ENCODE assay signal across 8 mouse cellular contexts in the genomic region with DNA sequence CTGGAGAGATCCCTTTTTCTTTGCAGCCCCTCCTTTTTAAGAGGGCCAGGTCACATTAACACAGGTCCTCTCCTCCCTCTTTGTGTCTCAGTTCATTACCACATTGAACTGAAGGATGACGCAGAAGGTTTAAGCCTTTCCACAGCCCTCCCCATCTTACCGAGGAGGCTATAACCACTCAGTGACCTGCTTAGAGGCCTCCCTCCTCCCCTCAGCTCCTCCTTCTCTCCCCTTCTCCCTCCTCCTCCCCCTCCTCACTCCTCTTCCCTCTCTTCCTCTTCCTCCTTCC. TPM values are rescaled to one million over a fixed set of nuclear protein-coding genes. Genes with fewer than 3 reads are reported as not detected.
DNase-seq lines count a peak whose midpoint lies in the region; ATAC-seq and TF ChIP-seq lines count a peak whose summit lies in the region.

No protein-coding gene starts in this region.

- WGBS in heart, embryonic 12.5 days, result 13% methylated on average over 2 of the region's 2 CpGs
- 46% methylated on average over 2 of the region's 2 CpGs for WGBS in forebrain, embryonic 13.5 days
- 50% methylated on average over 2 of the region's 2 CpGs for WGBS in liver, embryonic 11.5 days

- H3K27ac ChIP-seq in heart, embryonic 12.5 days (ENCODE audit: poor library complexity, severe bottlenecking), result peak overlapping the region; percentile 100
- peak overlapping the region; percentile 19; the same call in 1 of the 2 replicates for H3K27ac ChIP-seq in forebrain, embryonic 13.5 days
- peak overlapping the region; percentile 76 for H3K27ac ChIP-seq in liver, embryonic 11.5 days (ENCODE audit: low read depth, low read length)

- H3K4me3 ChIP-seq in heart, embryonic 12.5 days, result no peak overlapping the region
- peak overlapping the region; percentile 49 for H3K4me3 ChIP-seq in E14TG2a.4 (replicated peaks; ENCODE audit: low read length)
- no peak overlapping the region for H3K4me3 ChIP-seq in forebrain, embryonic 13.5 days
- H3K4me3 ChIP-seq in liver, embryonic 11.5 days (ENCODE audit: low read depth, low read length), result no peak overlapping the region

- H3K36me3 ChIP-seq in heart, embryonic 12.5 days, result no peaks in the 10 kb centered on the region
- H3K36me3 ChIP-seq in E14TG2a.4 (ENCODE audit: insufficient read depth, low read length), result no peaks in the 10 kb centered on the region
- no peaks in the 10 kb centered on the region for H3K36me3 ChIP-seq in forebrain, embryonic 13.5 days (ENCODE audit: poor library complexity, severe bottlenecking)
- no peaks in the 10 kb centered on the region for H3K36me3 ChIP-seq in liver, embryonic 11.5 days (ENCODE audit: control insufficient read depth, insufficient read depth, low read length)

- peak overlapping the region; percentile 75 for H3K9ac ChIP-seq in heart, embryonic 12.5 days
- no peak overlapping the region for H3K9ac ChIP-seq in forebrain, embryonic 13.5 days
- no peak overlapping the region; the same call in 1 of the 2 replicates for H3K9ac ChIP-seq in liver, embryonic 11.5 days (ENCODE audit: low read depth, low read length)

- ATAC-seq in heart, embryonic 12.5 days (ENCODE audit: insufficient number of reproducible peaks, low FRiP score), result peak; percentile 38; the same call in 1 of the 2 replicates
- no peak for ATAC-seq in forebrain, embryonic 13.5 days
- no peak for ATAC-seq in liver, embryonic 11.5 days (replicated peaks; ENCODE audit: low FRiP score)

- H3K9me3 ChIP-seq in heart, embryonic 12.5 days (replicated peaks), result no peaks in the 10 kb centered on the region; the same call in 1 of the 2 replicates
- H3K9me3 ChIP-seq in E14TG2a.4 (ENCODE audit: low read length), result no peaks in the 10 kb centered on the region
- no peaks in the 10 kb centered on the region for H3K9me3 ChIP-seq in forebrain, embryonic 13.5 days (replicated peaks)
- no peaks in the 10 kb centered on the region for H3K9me3 ChIP-seq in liver, embryonic 11.5 days (ENCODE audit: control insufficient read depth, low read length)

- intact Hi-C loops in heart, postnatal 14 days (cut with DNase I), result loop anchor here (5.0 kb wide), 3 partner anchors 115 to 325 kb away; no protein-coding TSS in a partner anchor

- no peak for TF ChIP-seq CTCF in E14TG2a.4 (conservative IDR thresholded peaks at IDR 0.05; ENCODE audit: low read length)

- H3K27me3 ChIP-seq in heart, embryonic 12.5 days (replicated peaks), result no peaks in the 10 kb centered on the region
- H3K27me3 ChIP-seq in E14TG2a.4 (ENCODE audit: insufficient read depth, low read length), result no peaks in the 10 kb centered on the region
- no peaks in the 10 kb centered on the region for H3K27me3 ChIP-seq in forebrain, embryonic 13.5 days
- H3K27me3 ChIP-seq in liver, embryonic 11.5 days (replicated peaks; ENCODE audit: control insufficient read depth, insufficient read depth, low read length), result no peaks in the 10 kb centered on the region

- peaks cover 65% of the 10 kb centered on the region for H3K4me1 ChIP-seq in heart, embryonic 12.5 days (replicated peaks)
- peaks cover 60% of the 10 kb centered on the region for H3K4me1 ChIP-seq in E14TG2a.4 (replicated peaks; ENCODE audit: low read depth, low read length)
- peaks cover 10% of the 10 kb centered on the region; the same call in 1 of the 2 replicates for H3K4me1 ChIP-seq in forebrain, embryonic 13.5 days
- 0 out of 2 replicates have a peak, but pooled peaks cover 2% of the 10 kb centered on the region for H3K4me1 ChIP-seq in liver, embryonic 11.5 days (replicated peaks; ENCODE audit: control insufficient read depth, insufficient read depth, low read length)

- H3K4me2 ChIP-seq in heart, embryonic 12.5 days, result peak overlapping the region; percentile 49
- H3K4me2 ChIP-seq in forebrain, embryonic 13.5 days, result no peak overlapping the region
- H3K4me2 ChIP-seq in liver, embryonic 11.5 days, result no peak overlapping the region

- DNase-seq in heart, postnatal 14 days, result no peak
- DNase-seq in liver, embryonic 11.5 days (ENCODE audit: low spot score), result no peak
- DNase-seq in retina, postnatal 1 day, result no peak
- DNase-seq in cerebellum, adult 8-10 months, result no peak
- no peak for DNase-seq in kidney, adult 9 months

RNA-seq across cellular contexts. Expression of a gene that starts 7.6 kb away (rescaled TPM):
- 0.36 TPM in 1 of 2 replicates, not detected in the other for polyA plus RNA-seq in heart, embryonic 12.5 days (2016; fragmentation: Nextera tagmentation; extraction: Ambion mirVana)
- 1 to 10 TPM in 1 of 2 experiments, under 1 TPM in 1; 0.66 to 2.5 TPM for total RNA-seq in heart, postnatal 14 days (2021)
- not detected in 2 replicates for polyA plus RNA-seq in forebrain, embryonic 13.5 days (2015; fragmentation: Nextera tagmentation; extraction: Ambion mirVana)
- polyA plus RNA-seq in liver, embryonic 11.5 days (2014; fragmentation: Nextera tagmentation; extraction: Ambion mirVana), result not detected in 2 replicates

RNA-seq across cellular contexts. Expression of a gene that starts 13.5 kb away (rescaled TPM):
- 209 and 214 TPM in 2 replicates for polyA plus RNA-seq in heart, embryonic 12.5 days (2016; fragmentation: Nextera tagmentation; extraction: Ambion mirVana)
- total RNA-seq in heart, postnatal 14 days (2021), result over 10,000 TPM; 12,884 to 13,789 TPM
- polyA plus RNA-seq in forebrain, embryonic 13.5 days (2015; fragmentation: Nextera tagmentation; extraction: Ambion mirVana), result 0.33 TPM in 1 of 2 replicates, not detected in the other
- 0.29 and 0.56 TPM in 2 replicates for polyA plus RNA-seq in liver, embryonic 11.5 days (2014; fragmentation: Nextera tagmentation; extraction: Ambion mirVana)

Comparison
In these comparisons a context has a peak if more than half of its experiments do, and no peak if none do; other contexts are left out.
1. H3K27ac ChIP-seq: peak in every context shown above with its lines; median percentile 100 in heart, embryonic 12.5 days; 76 in liver, embryonic 11.5 days; 19 in forebrain, embryonic 13.5 days.
2. RNA of a gene that starts 13.5 kb away (polyA plus RNA-seq): 209 to 214 TPM in heart, embryonic 12.5 days; 0.29 to 0.56 TPM in liver, embryonic 11.5 days and 0.33 TPM in forebrain, embryonic 13.5 days; every median in the first group is over 100 times any median in the second.